Mouse (Mus musculus): Measurements from ENCODE around the gene Nemp2. TPM values are rescaled to one million over a fixed set of nuclear protein-coding genes. Genes with fewer than 3 reads are reported as not detected.

Gene Nemp2
- total and polyA plus RNA-seq, 2 experiments from 2014 or later = 4.2 to 10.3 TPM

Other genes with a start within 250 kb of the Nemp2 start
- gene Nab1, start 130.0 kb upstream of the Nemp2 start, total RNA-seq (2014; rRNA removed) = 23.0 and 30.5 TPM in 2 replicates
- gene Nab1, start 130.0 kb upstream of the Nemp2 start, polyA plus RNA-seq (2015; fragmentation: Nextera tagmentation; extraction: Ambion mirVana) = 4.6 and 9.5 TPM in 2 replicates
- 38.1 and 45.0 TPM in 2 replicates for gene Mfsd6, start 96.8 kb downstream of the Nemp2 start, total RNA-seq (2014; rRNA removed)
- 6.5 and 9.6 TPM in 2 replicates for gene Mfsd6, start 96.8 kb downstream of the Nemp2 start, polyA plus RNA-seq (2015; fragmentation: Nextera tagmentation; extraction: Ambion mirVana)
- 38.5 and 38.6 TPM in 2 replicates for gene Inpp1, start 187.0 kb downstream of the Nemp2 start, total RNA-seq (2014; rRNA removed)
- 30.1 and 38.1 TPM in 2 replicates for gene Inpp1, start 187.0 kb downstream of the Nemp2 start, polyA plus RNA-seq (2015; fragmentation: Nextera tagmentation; extraction: Ambion mirVana)
- gene Hibch, start 214.2 kb downstream of the Nemp2 start, total RNA-seq (2014; rRNA removed) = 9.9 and 12.8 TPM in 2 replicates
- gene Hibch, start 214.2 kb downstream of the Nemp2 start, polyA plus RNA-seq (2015; fragmentation: Nextera tagmentation; extraction: Ambion mirVana) = 15.2 and 15.4 TPM in 2 replicates